Mouse (Mus musculus) left cerebral cortex, postnatal 4 days (tissue): ENCODE results near the gene Gm10198. TPM values are rescaled to one million over a fixed set of nuclear protein-coding genes. Genes with fewer than 3 reads are reported as not detected.

Source experiments
- DNase-seq: peaks from one replicate; pipeline ENCODE4 v3.0.0-alpha.2; 2022
- intact Hi-C: fragments of 180-260 bp; cut with DNase I; formaldehyde crosslinking; loops from one replicate; pipeline ENCODE4 v1.15.1; 2025
- total RNA-seq, 2 experiments: library from RNA; stranded (reverse); gene quantifications; 2 replicates each; pipeline ENCODE4 v1.2.3; 2021

Gm10198 gene
- total RNA-seq, 2 experiments from 2014 or later, result not detected

GRCm38 (mm10) chr13:111634163-111635160, 41.9 kb downstream of the Gm10198 start:
- DNase-seq, result no peak
- intact Hi-C loops, result no loop called here

DNA sequence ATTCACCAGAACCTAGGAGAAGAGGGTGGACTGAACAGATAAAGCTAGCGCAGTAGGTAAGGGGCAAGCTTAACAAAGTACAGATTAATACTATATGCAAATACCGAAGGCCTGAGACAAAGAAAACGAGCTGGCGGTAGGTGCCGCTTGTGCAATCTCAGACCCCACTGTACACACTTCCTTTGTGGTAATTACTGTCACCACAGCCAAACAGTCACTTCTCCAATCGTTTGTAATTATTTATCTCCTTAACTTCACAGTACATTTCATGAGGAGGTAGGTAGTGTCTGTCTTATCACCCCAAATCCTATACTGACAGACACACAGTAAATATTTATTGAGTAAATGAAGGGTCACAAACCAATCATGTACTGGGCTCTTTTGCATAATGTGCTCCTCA, 47.7 kb downstream of the Gm10198 start:
- no peak for DNase-seq
- intact Hi-C loops, result no loop called here

Other genes starting within 250 kb of the Gm10198 start
- gene Gpbp1, start 102.7 kb upstream of the Gm10198 start, total RNA-seq, result 10 to 100 TPM; 79.2 to 89.1 TPM
- not detected for gene Gm49496, start 42.8 kb upstream of the Gm10198 start, total RNA-seq
- 10 to 100 TPM; 34.1 to 34.5 TPM for gene Mier3, start 88.2 kb downstream of the Gm10198 start, total RNA-seq
- gene Map3k1, start 216.2 kb downstream of the Gm10198 start, total RNA-seq, result 10 to 100 TPM; 19.1 to 21.3 TPM